Mouse (Mus musculus): ENCODE results near the gene Xab2. TPM values are rescaled to one million over a fixed set of nuclear protein-coding genes. Genes with fewer than 3 reads are reported as not detected.

Xab2 gene
- polyA plus RNA-seq, 1 experiment from 2014 or later, result 75.5 TPM

- no peaks in the 10 kb centered on the region for H3K36me3 ChIP-seq (replicated peaks)
- no peak for DNase-seq (ENCODE audit: low spot score)
- no peak overlapping the region for H3K27ac ChIP-seq (replicated peaks)
- no peak overlapping the region for H3K4me3 ChIP-seq
- H3K4me1 ChIP-seq, result peaks cover 5% of the 10 kb centered on the region; the same call in 1 of the 2 replicates
- H3K27me3 ChIP-seq (replicated peaks; ENCODE audit: low read depth, poor library complexity, severe bottlenecking), result no peaks in the 10 kb centered on the region
- WGBS, result 82% methylated on average over 6 of the region's 6 CpGs
- H3K9me3 ChIP-seq, result no peaks in the 10 kb centered on the region
Observed at GRCm38 (mm10) chr8:3646824-3647531, 25.9 kb upstream of the Xab2 start.

- H3K4me3 ChIP-seq, result no peak overlapping the region
- H3K9me3 ChIP-seq, result no peaks in the 10 kb centered on the region
- WGBS, result 21% methylated on average over 5 of the region's 5 CpGs
- H3K4me1 ChIP-seq, result peaks cover 5% of the 10 kb centered on the region; the same call in 1 of the 2 replicates
- H3K27ac ChIP-seq (replicated peaks), result no peak overlapping the region
- peaks cover 3% of the 10 kb centered on the region; the same call in 1 of the 2 replicates for H3K36me3 ChIP-seq (replicated peaks)
- DNase-seq (ENCODE audit: low spot score), result peak; percentile 11
- H3K27me3 ChIP-seq (replicated peaks; ENCODE audit: low read depth, poor library complexity, severe bottlenecking), result no peaks in the 10 kb centered on the region
Observed at GRCm38 (mm10) chr8:3645804-3646203, 24.7 kb upstream of the Xab2 start.

GRCm38 (mm10) chr8:3631478-3631875 lies 10.4 kb upstream of the Xab2 start:
- Histone ChIP-seq H3K4me1 (peaks cover 12% of the 10 kb centered on the region), H3K27ac (replicated peaks) (peak overlapping the region; percentile 52), H3K27me3 (replicated peaks; ENCODE audit: low read depth, poor library complexity, severe bottlenecking) (peaks cover 33% of the 10 kb centered on the region), H3K9me3 (no peaks in the 10 kb centered on the region), H3K4me3 (peak overlapping the region; percentile 66), H3K36me3 (replicated peaks) (peaks cover 5% of the 10 kb centered on the region)
- no peak for DNase-seq (ENCODE audit: low spot score)
- 17% methylated on average over 8 of the region's 8 CpGs for WGBS

GRCm38 (mm10) chr8:3630647-3631477 lies 9.7 kb upstream of the Xab2 start, which contains the start of gene Stxbp2:
Gene Stxbp2, plus strand, starts transcription at chr8:3630955.
- WGBS, result 6% methylated on average over 47 of the region's 47 CpGs
- Histone ChIP-seq H3K4me1 (peaks cover 12% of the 10 kb centered on the region), H3K36me3 (replicated peaks) (no peaks in the 10 kb centered on the region; the same call in 1 of the 2 replicates), H3K4me3 (peak within 1 kb of the TSS; percentile 66), H3K27me3 (replicated peaks; ENCODE audit: low read depth, poor library complexity, severe bottlenecking) (peaks cover 33% of the 10 kb centered on the region), H3K9me3 (no peaks in the 10 kb centered on the region), H3K27ac (replicated peaks) (peak within 1 kb of the TSS; percentile 52)
- DNase-seq (ENCODE audit: low spot score), result peak; percentile 69

- Histone ChIP-seq H3K27me3 (replicated peaks; ENCODE audit: low read depth, poor library complexity, severe bottlenecking) (peaks cover 33% of the 10 kb centered on the region), H3K4me1 (peaks cover 19% of the 10 kb centered on the region), H3K36me3 (replicated peaks) (no peaks in the 10 kb centered on the region), H3K27ac (replicated peaks) (no peak overlapping the region), H3K9me3 (no peaks in the 10 kb centered on the region), H3K4me3 (no peak overlapping the region)
- 35% methylated on average over 5 of the region's 5 CpGs for WGBS
- no peak for DNase-seq (ENCODE audit: low spot score)
Observed at GRCm38 (mm10) chr8:3628014-3628413, 6.9 kb upstream of the Xab2 start.

- 66% methylated on average over 5 of the region's 5 CpGs for WGBS
- Histone ChIP-seq H3K9me3 (no peaks in the 10 kb centered on the region), H3K4me3 (no peak overlapping the region), H3K27me3 (replicated peaks; ENCODE audit: low read depth, poor library complexity, severe bottlenecking) (peaks cover 33% of the 10 kb centered on the region), H3K27ac (replicated peaks) (no peak overlapping the region), H3K36me3 (replicated peaks) (no peaks in the 10 kb centered on the region), H3K4me1 (peaks cover 24% of the 10 kb centered on the region)
- no peak for DNase-seq (ENCODE audit: low spot score)
Observed at GRCm38 (mm10) chr8:3626971-3627370, 5.9 kb upstream of the Xab2 start.

- Histone ChIP-seq H3K4me3 (no peak within 1 kb of the TSS), H3K4me1 (peaks cover 15% of the 10 kb centered on the region), H3K9me3 (no peaks in the 10 kb centered on the region), H3K27ac (replicated peaks) (no peak within 1 kb of the TSS), H3K36me3 (replicated peaks) (no peaks in the 10 kb centered on the region), H3K27me3 (replicated peaks; ENCODE audit: low read depth, poor library complexity, severe bottlenecking) (peaks cover 21% of the 10 kb centered on the region)
- 64% methylated on average over 1 of the region's 1 CpGs for WGBS
- DNase-seq (ENCODE audit: low spot score), result no peak
Observed at GRCm38 (mm10) chr8:3625445-3625844, 4.3 kb upstream of the Xab2 start, which contains the start of gene Pcp2. Gene Pcp2, minus strand, starts transcription at chr8:3625545.

- Histone ChIP-seq H3K4me3 (peak overlapping the region; percentile 97), H3K36me3 (replicated peaks) (peaks cover 19% of the 10 kb centered on the region), H3K9me3 (no peaks in the 10 kb centered on the region), H3K4me1 (peaks cover 27% of the 10 kb centered on the region), H3K27ac (replicated peaks) (no peak overlapping the region), H3K27me3 (replicated peaks; ENCODE audit: low read depth, poor library complexity, severe bottlenecking) (no peaks in the 10 kb centered on the region)
- DNase-seq (ENCODE audit: low spot score), result no peak
- 64% methylated on average over 8 of the region's 8 CpGs for WGBS
Observed at GRCm38 (mm10) chr8:3622119-3622518, 1.0 kb upstream of the Xab2 start.

- 73% methylated on average over 6 of the region's 6 CpGs for WGBS
- Histone ChIP-seq H3K9me3 (no peaks in the 10 kb centered on the region), H3K27me3 (replicated peaks; ENCODE audit: low read depth, poor library complexity, severe bottlenecking) (no peaks in the 10 kb centered on the region), H3K36me3 (replicated peaks) (peaks cover 99% of the 10 kb centered on the region), H3K27ac (replicated peaks) (no peak overlapping the region), H3K4me1 (no peaks in the 10 kb centered on the region), H3K4me3 (no peak overlapping the region)
- DNase-seq (ENCODE audit: low spot score), result no peak
Observed at GRCm38 (mm10) chr8:3609816-3610150, 11.3 kb downstream of the Xab2 start.

GRCm38 (mm10) chr8:3609046-3609815 lies 11.9 kb downstream of the Xab2 start:
- H3K4me1 ChIP-seq, result no peaks in the 10 kb centered on the region
- WGBS, result 90% methylated on average over 12 of the region's 12 CpGs
- H3K36me3 ChIP-seq (replicated peaks), result peaks cover 99% of the 10 kb centered on the region
- H3K27me3 ChIP-seq (replicated peaks; ENCODE audit: low read depth, poor library complexity, severe bottlenecking), result no peaks in the 10 kb centered on the region
- no peak overlapping the region for H3K27ac ChIP-seq (replicated peaks)
- no peaks in the 10 kb centered on the region for H3K9me3 ChIP-seq
- no peak overlapping the region for H3K4me3 ChIP-seq
- no peak for DNase-seq (ENCODE audit: low spot score)

GRCm38 (mm10) chr8:3607822-3608221 lies 13.3 kb downstream of the Xab2 start:
- H3K27ac ChIP-seq (replicated peaks), result no peak overlapping the region
- no peak for DNase-seq (ENCODE audit: low spot score)
- no peaks in the 10 kb centered on the region for H3K27me3 ChIP-seq (replicated peaks; ENCODE audit: low read depth, poor library complexity, severe bottlenecking)
- H3K9me3 ChIP-seq, result no peaks in the 10 kb centered on the region
- no peaks in the 10 kb centered on the region for H3K4me1 ChIP-seq
- H3K4me3 ChIP-seq, result no peak overlapping the region
- H3K36me3 ChIP-seq (replicated peaks), result peaks cover 99% of the 10 kb centered on the region
- WGBS, result 89% methylated on average over 7 of the region's 7 CpGs

- DNase-seq (ENCODE audit: low spot score), result no peak
- peaks cover 99% of the 10 kb centered on the region for H3K36me3 ChIP-seq (replicated peaks)
- H3K4me3 ChIP-seq, result no peak overlapping the region
- 96% methylated on average over 16 of the region's 16 CpGs for WGBS
- H3K9me3 ChIP-seq, result no peaks in the 10 kb centered on the region
- H3K27me3 ChIP-seq (replicated peaks; ENCODE audit: low read depth, poor library complexity, severe bottlenecking), result no peaks in the 10 kb centered on the region
- H3K4me1 ChIP-seq, result no peaks in the 10 kb centered on the region
- no peak overlapping the region for H3K27ac ChIP-seq (replicated peaks)
Observed at GRCm38 (mm10) chr8:3606593-3606992, 14.5 kb downstream of the Xab2 start.
